Mouse (Mus musculus): ENCODE results near the gene Atp11a. TPM values are rescaled to one million over a fixed set of nuclear protein-coding genes. Genes with fewer than 3 reads are reported as not detected.
A peak's percentile ranks its signal among the peaks of the same experiment; 100 is the strongest.

Atp11a gene
- polyA plus RNA-seq, 1 experiment from 2014 or later, result 17.3 TPM

DNA sequence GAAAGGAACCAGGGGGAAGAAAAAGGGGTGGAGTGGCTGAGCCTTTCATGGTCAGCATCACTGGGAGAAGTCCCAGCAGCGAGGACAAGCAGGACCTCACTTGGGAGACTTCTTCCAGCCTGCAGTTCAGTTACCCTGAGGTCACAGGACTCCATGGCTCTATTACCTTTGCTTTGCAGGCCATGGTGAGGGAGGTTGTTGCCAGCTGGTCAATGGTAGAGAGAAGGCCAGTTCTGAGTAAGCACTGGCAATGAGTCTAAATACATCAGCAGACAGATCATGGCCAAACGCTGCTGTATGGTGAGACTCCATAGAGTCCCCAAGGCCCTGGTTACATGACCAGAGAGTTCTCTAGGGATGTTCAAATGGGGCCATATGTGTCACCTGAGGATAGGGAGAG is 15.5 kb downstream of the Atp11a start:
- no peak overlapping the region for H3K9ac ChIP-seq
- WGBS, result 86% methylated on average over 2 of the region's 2 CpGs

DNA sequence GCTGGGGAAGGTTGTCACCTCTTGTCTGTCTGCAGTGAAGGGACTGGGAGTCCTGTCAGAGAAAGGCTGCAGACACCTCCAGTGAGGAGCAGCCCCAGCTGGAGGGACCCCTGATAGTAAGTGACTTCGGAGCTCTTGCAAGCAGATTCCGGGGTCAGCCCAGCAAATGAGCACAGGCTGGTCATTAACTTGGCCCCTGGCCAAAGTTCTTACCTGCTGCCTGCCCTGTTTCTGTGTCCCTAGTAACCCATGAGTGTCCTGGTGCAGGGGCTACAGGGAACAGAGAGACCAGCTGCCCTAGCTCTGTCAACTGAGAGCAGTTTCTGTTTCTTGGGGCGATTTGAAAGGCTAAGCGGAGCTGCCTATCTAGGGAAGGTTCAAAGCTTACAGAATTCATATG is 17.1 kb downstream of the Atp11a start:
- WGBS, result 81% methylated on average over 4 of the region's 4 CpGs
- H3K36me3 ChIP-seq, result no peaks in the 10 kb centered on the region
- ATAC-seq (ENCODE audit: insufficient number of reproducible peaks, insufficient read depth, low FRiP score, low TSS enrichment, low read depth), result no peak
- H3K9me3 ChIP-seq, result no peaks in the 10 kb centered on the region
- H3K27ac ChIP-seq, result no peak overlapping the region
- H3K9ac ChIP-seq, result no peak overlapping the region
- no peaks in the 10 kb centered on the region for H3K27me3 ChIP-seq
- no peak overlapping the region for H3K4me3 ChIP-seq
- peaks cover 28% of the 10 kb centered on the region for H3K4me1 ChIP-seq
- no peak overlapping the region for H3K4me2 ChIP-seq

More for the DNA sequence above, 15.5 kb downstream of the Atp11a start:
- H3K4me3 ChIP-seq, result no peak overlapping the region
- ATAC-seq (ENCODE audit: insufficient number of reproducible peaks, insufficient read depth, low FRiP score, low TSS enrichment, low read depth), result no peak
- no peaks in the 10 kb centered on the region for H3K27me3 ChIP-seq
- H3K4me1 ChIP-seq, result peaks cover 23% of the 10 kb centered on the region
- no peaks in the 10 kb centered on the region for H3K36me3 ChIP-seq
- H3K9me3 ChIP-seq, result no peaks in the 10 kb centered on the region
- H3K4me2 ChIP-seq, result no peak overlapping the region
- no peak overlapping the region for H3K27ac ChIP-seq

DNA sequence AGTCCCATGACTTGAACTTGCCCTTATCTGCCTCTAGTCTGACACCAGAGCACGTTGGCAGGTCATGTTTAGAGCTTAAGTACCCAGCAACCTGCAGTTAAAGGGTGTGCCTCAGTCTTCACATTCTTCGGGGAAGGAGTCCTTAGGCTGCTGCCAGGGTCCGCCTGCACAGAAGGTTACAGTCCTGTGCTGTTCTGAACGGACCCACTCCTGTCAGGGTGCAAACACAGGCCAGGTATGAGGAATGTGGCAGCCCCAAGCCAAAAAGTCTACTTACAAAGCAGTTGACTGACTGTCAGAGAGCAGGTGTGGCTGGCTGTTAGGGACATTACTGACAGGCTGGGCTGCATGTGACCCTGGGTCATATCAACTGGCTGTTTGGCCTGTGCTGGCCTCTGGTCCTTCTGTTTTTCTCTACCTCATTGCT is 18.1 kb downstream of the Atp11a start:
- H3K9ac ChIP-seq, result no peak overlapping the region
- H3K4me1 ChIP-seq, result peaks cover 37% of the 10 kb centered on the region

DNA sequence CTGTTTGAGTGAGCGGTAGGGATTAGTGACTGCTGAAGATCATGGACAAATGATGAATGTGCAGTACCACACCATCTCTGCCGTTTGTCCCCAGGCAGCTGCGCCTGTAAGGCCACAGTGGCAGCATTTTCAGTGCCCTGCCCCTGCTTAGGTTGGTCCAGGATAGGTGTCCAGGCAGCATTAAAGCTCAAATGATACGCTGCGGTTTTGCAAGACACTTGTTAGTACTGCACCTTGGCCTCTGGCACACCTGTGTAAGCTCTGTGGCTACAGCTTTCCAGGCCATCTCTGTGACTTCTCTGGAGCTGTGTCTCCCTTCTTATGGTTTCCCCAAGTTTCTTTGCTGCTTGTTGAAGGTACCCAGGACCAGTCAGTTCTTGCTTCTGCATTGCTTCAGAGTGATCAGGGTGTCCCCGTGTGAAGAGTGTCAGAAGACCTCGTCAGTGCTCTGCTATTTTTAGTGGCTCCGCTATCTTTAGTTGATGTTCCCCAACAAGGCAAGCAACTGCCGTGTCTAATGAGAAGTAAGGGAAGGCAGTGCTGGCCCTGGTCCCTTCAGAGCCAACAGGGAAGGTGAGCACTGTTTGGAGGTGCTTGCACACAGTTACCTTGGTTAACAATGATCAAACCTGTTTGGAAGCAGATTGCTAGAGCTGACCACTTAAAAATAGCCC is 18.6 kb downstream of the Atp11a start:
- Histone ChIP-seq H3K4me3 (no peak overlapping the region), H3K9me3 (no peaks in the 10 kb centered on the region), H3K4me2 (no peak overlapping the region), H3K27me3 (no peaks in the 10 kb centered on the region), H3K36me3 (no peaks in the 10 kb centered on the region), H3K4me1 (peaks cover 41% of the 10 kb centered on the region), H3K27ac (no peak overlapping the region), H3K9ac (0 out of 2 replicates have a peak overlapping the region, but pooled peaks have one; percentile 16)
- WGBS, result 81% methylated on average over 9 of the region's 9 CpGs
- ATAC-seq (ENCODE audit: insufficient number of reproducible peaks, insufficient read depth, low FRiP score, low TSS enrichment, low read depth), result no peak

More for the DNA sequence above, 18.1 kb downstream of the Atp11a start:
- no peak for ATAC-seq (ENCODE audit: insufficient number of reproducible peaks, insufficient read depth, low FRiP score, low TSS enrichment, low read depth)
- WGBS, result 67% methylated on average over 4 of the region's 4 CpGs
- Histone ChIP-seq H3K9me3 (no peaks in the 10 kb centered on the region), H3K27me3 (no peaks in the 10 kb centered on the region), H3K36me3 (no peaks in the 10 kb centered on the region), H3K4me2 (no peak overlapping the region), H3K27ac (no peak overlapping the region), H3K4me3 (no peak overlapping the region)

DNA sequence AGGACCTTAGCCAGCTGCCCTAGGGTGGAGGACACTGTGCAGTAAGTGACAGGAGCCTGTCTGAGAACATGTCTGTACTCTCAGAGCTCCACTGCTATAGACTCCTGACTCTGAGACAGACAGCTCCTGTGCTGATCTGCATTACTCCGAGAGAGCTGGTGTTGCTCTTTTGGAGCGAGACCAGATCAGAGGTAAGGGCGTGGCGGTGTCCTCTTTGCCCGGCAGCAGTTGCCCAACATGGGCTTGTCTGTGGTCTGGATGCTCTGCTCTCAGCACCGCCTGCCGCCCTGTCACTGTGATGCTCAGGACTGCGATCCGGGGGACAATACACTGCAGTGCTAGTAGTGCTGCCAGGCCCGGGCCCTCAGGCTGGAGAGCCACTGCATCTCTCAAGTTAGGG is 19.4 kb downstream of the Atp11a start:
- H3K4me2 ChIP-seq, result no peak overlapping the region
- H3K27me3 ChIP-seq, result no peaks in the 10 kb centered on the region
- H3K27ac ChIP-seq, result no peak overlapping the region
- H3K9me3 ChIP-seq, result no peaks in the 10 kb centered on the region
- ATAC-seq (ENCODE audit: insufficient number of reproducible peaks, insufficient read depth, low FRiP score, low TSS enrichment, low read depth), result no peak
- peaks cover 46% of the 10 kb centered on the region for H3K4me1 ChIP-seq
- 82% methylated on average over 10 of the region's 10 CpGs for WGBS
- H3K4me3 ChIP-seq, result no peak overlapping the region
- no peaks in the 10 kb centered on the region for H3K36me3 ChIP-seq
- no peak overlapping the region for H3K9ac ChIP-seq

DNA sequence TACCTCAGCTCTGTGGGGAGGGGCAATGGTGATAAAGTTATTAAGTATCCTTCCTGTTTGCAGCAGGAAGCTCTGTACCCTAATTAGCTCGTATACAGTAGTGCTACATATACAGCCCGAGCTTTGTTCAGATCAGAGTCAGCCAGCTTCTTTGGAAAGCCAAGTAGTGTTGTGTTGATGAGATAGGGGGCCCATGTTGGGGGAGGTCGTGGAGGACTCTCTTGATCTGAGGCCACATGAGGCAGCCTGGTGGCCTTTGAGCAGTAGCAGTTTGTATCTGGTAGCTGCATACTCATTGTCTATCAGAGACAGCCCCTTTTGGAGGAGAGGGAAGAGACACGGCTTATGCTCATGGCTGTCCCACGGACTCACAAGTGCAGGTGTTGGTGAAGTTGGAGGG is 20.4 kb downstream of the Atp11a start:
- no peak overlapping the region for H3K27ac ChIP-seq
- no peak overlapping the region for H3K9ac ChIP-seq
- no peak overlapping the region for H3K4me3 ChIP-seq
- peaks cover 46% of the 10 kb centered on the region for H3K4me1 ChIP-seq
- H3K27me3 ChIP-seq, result no peaks in the 10 kb centered on the region
- no peaks in the 10 kb centered on the region for H3K9me3 ChIP-seq
- 68% methylated on average over 5 of the region's 5 CpGs for WGBS
- H3K4me2 ChIP-seq, result no peak overlapping the region
- no peaks in the 10 kb centered on the region for H3K36me3 ChIP-seq
- ATAC-seq (ENCODE audit: insufficient number of reproducible peaks, insufficient read depth, low FRiP score, low TSS enrichment, low read depth), result no peak

DNA sequence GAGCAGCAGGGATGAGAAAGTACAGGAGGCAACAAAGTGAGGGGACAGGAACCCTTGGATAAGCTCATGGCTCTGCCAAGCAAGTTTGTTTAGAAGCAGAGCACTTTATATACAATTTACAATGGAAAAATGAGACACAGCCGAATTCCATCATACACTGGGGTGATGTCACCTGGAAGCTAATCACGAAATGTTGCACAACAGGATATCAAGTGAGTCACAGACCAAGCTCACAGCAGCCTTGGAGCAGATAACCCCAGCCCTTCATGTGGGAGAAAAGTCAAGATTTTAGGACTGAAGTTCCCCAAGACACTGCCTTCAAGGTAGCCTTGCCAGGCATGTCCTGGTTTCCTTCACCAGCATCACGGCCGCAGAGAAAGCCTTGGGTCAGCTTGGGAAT is 22.7 kb downstream of the Atp11a start:
- peaks cover 46% of the 10 kb centered on the region for H3K4me1 ChIP-seq
- no peak overlapping the region for H3K27ac ChIP-seq
- H3K4me2 ChIP-seq, result no peak overlapping the region
- H3K27me3 ChIP-seq, result no peaks in the 10 kb centered on the region
- no peak overlapping the region for H3K4me3 ChIP-seq
- no peaks in the 10 kb centered on the region for H3K9me3 ChIP-seq
- H3K9ac ChIP-seq, result no peak overlapping the region
- ATAC-seq (ENCODE audit: insufficient number of reproducible peaks, insufficient read depth, low FRiP score, low TSS enrichment, low read depth), result no peak
- 78% methylated on average over 4 of the region's 4 CpGs for WGBS
- H3K36me3 ChIP-seq, result peaks cover 9% of the 10 kb centered on the region

DNA sequence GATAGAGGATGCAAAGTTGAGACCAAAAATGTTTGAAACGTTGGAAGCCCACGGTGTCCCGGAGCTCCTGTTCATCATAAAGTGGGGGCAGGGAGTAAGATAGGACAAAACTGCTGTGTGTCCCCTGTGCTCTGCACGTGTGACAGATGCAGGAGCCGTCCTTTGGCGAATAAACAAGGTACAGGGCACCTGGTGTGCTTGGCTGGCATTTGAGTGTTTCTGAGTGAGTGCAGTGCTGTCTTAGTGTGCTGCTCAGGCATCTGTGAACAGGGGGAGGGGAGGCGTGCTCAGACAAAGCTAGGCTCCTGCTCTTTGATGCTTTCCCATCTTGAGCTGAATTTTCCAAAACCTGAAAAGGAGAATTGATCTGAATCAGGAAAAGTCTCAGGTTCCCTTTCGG is 28.7 kb downstream of the Atp11a start:
- Histone ChIP-seq H3K9me3 (no peaks in the 10 kb centered on the region), H3K4me3 (no peak overlapping the region), H3K4me2 (no peak overlapping the region), H3K4me1 (peaks cover 26% of the 10 kb centered on the region), H3K27ac (0 out of 2 replicates have a peak overlapping the region, but pooled peaks have one; percentile 7), H3K27me3 (no peaks in the 10 kb centered on the region), H3K36me3 (peaks cover 9% of the 10 kb centered on the region), H3K9ac (no peak overlapping the region)
- ATAC-seq (ENCODE audit: insufficient number of reproducible peaks, insufficient read depth, low FRiP score, low TSS enrichment, low read depth), result no peak
- WGBS, result 62% methylated on average over 8 of the region's 8 CpGs

DNA sequence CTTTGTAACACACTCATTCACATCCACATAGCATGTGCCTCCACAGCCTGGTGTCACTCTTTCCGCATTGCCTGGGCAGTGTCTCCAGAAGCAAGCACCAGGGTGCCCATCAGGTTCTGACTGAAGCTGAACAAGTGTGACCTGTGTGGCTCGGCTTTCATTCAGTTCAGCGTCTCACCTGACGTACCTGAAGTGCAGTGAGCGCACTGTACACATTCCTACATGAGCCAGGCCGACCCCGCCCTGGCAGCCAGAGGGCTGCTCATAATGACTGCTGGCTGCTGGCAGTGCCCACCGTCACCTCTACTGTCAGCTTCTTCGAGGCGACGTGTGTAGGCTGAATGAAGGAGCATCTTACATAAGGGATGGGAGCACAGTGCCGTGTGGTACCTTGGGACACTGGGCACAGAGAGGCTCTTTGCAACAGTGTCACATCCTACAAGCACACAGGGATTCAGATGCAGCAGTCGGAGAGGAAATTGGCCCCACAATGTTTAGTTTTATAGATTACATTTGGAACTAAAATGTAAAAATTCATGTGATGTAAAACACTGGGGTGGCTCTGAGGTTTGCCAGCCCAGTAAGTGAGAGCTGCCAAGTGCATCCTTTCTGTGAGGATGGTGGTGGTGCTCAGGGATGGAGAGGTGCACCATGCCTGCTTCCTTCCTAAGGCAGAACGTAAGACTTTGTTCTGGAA is 29.6 kb downstream of the Atp11a start:
- no peaks in the 10 kb centered on the region for H3K27me3 ChIP-seq
- 85% methylated on average over 14 of the region's 14 CpGs for WGBS
- H3K4me2 ChIP-seq, result no peak overlapping the region
- no peak overlapping the region for H3K27ac ChIP-seq
- H3K9me3 ChIP-seq, result no peaks in the 10 kb centered on the region
- no peak overlapping the region for H3K9ac ChIP-seq
- no peak overlapping the region for H3K4me3 ChIP-seq
- ATAC-seq (ENCODE audit: insufficient number of reproducible peaks, insufficient read depth, low FRiP score, low TSS enrichment, low read depth), result no peak
- peaks cover 9% of the 10 kb centered on the region for H3K36me3 ChIP-seq
- peaks cover 20% of the 10 kb centered on the region for H3K4me1 ChIP-seq

DNA sequence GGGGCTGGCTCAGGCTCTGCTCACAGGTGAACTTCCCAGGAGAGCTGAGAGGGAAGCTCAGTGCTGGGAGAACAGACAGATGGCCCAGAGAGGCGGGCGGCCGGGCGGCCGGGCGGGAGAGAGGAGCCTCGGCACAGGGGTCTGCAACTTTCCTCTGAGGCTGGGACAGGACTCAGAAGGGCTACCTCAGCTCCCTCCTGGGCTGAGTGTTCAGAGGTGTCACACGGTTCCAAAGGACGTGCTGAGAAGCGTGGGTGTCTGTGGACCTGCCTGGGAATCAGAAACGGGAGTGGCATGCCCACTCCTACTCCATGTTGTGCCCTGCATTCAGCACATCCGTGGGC is 30.1 kb downstream of the Atp11a start:
- Histone ChIP-seq H3K4me2 (no peak overlapping the region), H3K4me3 (no peak overlapping the region), H3K4me1 (peaks cover 20% of the 10 kb centered on the region), H3K9me3 (no peaks in the 10 kb centered on the region), H3K27me3 (no peaks in the 10 kb centered on the region), H3K36me3 (peaks cover 9% of the 10 kb centered on the region), H3K27ac (no peak overlapping the region), H3K9ac (no peak overlapping the region)
- ATAC-seq (ENCODE audit: insufficient number of reproducible peaks, insufficient read depth, low FRiP score, low TSS enrichment, low read depth), result no peak
- WGBS, result 83% methylated on average over 12 of the region's 12 CpGs

DNA sequence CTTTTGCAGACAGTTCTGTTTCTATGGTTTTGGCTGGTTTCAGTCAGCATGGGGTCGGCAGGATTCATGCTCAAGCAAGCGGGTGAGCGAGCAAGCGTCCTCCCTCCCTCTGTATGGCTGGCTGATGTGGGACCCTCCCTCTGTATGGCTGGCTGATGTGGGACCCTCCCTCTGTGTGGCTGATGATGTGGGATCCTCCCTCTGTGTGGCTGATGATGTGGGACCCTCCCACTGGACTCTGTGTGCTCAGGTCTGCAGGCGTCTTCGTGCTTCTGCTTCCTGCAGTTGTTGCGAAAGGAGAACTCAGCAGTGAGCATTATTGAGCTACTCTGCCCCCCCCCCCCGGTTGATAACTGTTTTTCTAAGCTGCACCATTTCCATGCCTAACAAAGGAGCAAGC is 30.6 kb downstream of the Atp11a start:
- Histone ChIP-seq H3K27me3 (no peaks in the 10 kb centered on the region), H3K4me2 (no peak overlapping the region), H3K9me3 (no peaks in the 10 kb centered on the region), H3K4me1 (peaks cover 20% of the 10 kb centered on the region), H3K36me3 (peaks cover 9% of the 10 kb centered on the region), H3K4me3 (no peak overlapping the region), H3K27ac (no peak overlapping the region), H3K9ac (no peak overlapping the region; the same call in 1 of the 2 replicates)
- ATAC-seq (ENCODE audit: insufficient number of reproducible peaks, insufficient read depth, low FRiP score, low TSS enrichment, low read depth), result no peak
- WGBS, result 69% methylated on average over 8 of the region's 8 CpGs

DNA sequence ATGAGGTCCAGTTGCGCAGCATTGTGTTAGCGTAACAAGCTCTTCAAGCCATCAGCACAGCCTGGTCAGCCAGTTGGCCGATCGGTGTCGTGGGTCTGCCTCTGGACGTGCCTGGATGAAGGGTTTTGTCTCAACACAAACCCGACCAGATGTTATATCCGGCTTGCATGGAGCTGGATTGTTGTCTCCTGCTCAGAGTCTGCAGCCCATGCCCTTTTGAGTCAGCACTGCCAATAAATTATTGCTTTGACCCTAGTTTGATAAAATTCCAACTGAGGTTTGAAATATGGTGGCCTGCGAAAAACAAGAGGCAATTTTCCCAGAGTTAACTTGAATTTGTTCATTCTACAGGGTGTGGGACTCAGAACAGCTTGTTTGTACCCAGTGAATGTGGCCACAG is 31.9 kb downstream of the Atp11a start:
- Histone ChIP-seq H3K27me3 (no peaks in the 10 kb centered on the region), H3K27ac (no peak overlapping the region), H3K4me2 (no peak overlapping the region), H3K9me3 (no peaks in the 10 kb centered on the region), H3K4me1 (peaks cover 20% of the 10 kb centered on the region), H3K36me3 (peaks cover 7% of the 10 kb centered on the region), H3K4me3 (no peak overlapping the region), H3K9ac (no peak overlapping the region)
- no peak for ATAC-seq (ENCODE audit: insufficient number of reproducible peaks, insufficient read depth, low FRiP score, low TSS enrichment, low read depth)
- 85% methylated on average over 9 of the region's 9 CpGs for WGBS
